Mouse (Mus musculus) hindbrain, embryonic 15.5 days (tissue): ENCODE measurements around the gene Tmem176a. TPM values are rescaled to one million over a fixed set of nuclear protein-coding genes. Genes with fewer than 3 reads are reported as not detected.
A peak's percentile ranks its signal among the peaks of the same experiment; 100 is the strongest.

Experiments used
- ATAC-seq: fragments of 200-750 bp; cut with Nextera tagmentation; 2 replicates; pipeline ENCODE4 v1.8.0; 2017; ENCODE audit warnings: low read depth, moderate number of reproducible peaks, moderate TSS enrichment; ENCODE audit not compliant: low FRiP score
- H3K27ac ChIP-seq: fragments of 300-500 bp; sonication (generic); replicated peaks from 2 replicates; pipeline ENCODE4 v1.5.1; 2015; ENCODE audit warnings: mild to moderate bottlenecking, inconsistent platforms
- H3K27me3 ChIP-seq: fragments of 300-500 bp; sonication (generic); 2 replicates; pipeline ENCODE4 v1.6.1; 2015; ENCODE audit warnings: control low read depth, inconsistent platforms
- H3K36me3 ChIP-seq: fragments of 300-500 bp; sonication (generic); 2 replicates; pipeline ENCODE4 v1.6.1; 2015; ENCODE audit warnings: control low read depth, inconsistent platforms
- H3K4me1 ChIP-seq: fragments of 300-500 bp; sonication (generic); replicated peaks from 2 replicates; pipeline ENCODE4 v1.6.1; 2015; ENCODE audit warnings: control low read depth, inconsistent platforms
- H3K4me2 ChIP-seq: fragments of 300-500 bp; sonication (generic); 2 replicates; pipeline ENCODE4 v1.6.1; 2015; ENCODE audit warnings: moderate library complexity, mild to moderate bottlenecking, inconsistent platforms
- H3K4me3 ChIP-seq: fragments of 300-500 bp; sonication (generic); 2 replicates; pipeline ENCODE4 v1.5.1; 2015; ENCODE audit warnings: mild to moderate bottlenecking, inconsistent platforms
- H3K9ac ChIP-seq: fragments of 300-500 bp; sonication (generic); 2 replicates; pipeline ENCODE4 v1.6.1; 2015; ENCODE audit warnings: inconsistent platforms
- H3K9me3 ChIP-seq: fragments of 300-500 bp; sonication (generic); 2 replicates; pipeline ENCODE4 v1.6.1; 2016; ENCODE audit warnings: control low read depth, inconsistent platforms
- WGBS: fragments of 180-500 bp; shearing (Covaris S2); methylation state at CpG from one replicate; pipeline ENCODE4 v1.1.7; 2015; 5-methylcytosine and 5-hydroxymethylcytosine counted together
- polyA plus RNA-seq: library from polyadenylated mRNA; unstranded; fragments of >200 nt; fragmentation: Nextera tagmentation; extraction: Ambion mirVana; gene quantifications from 2 replicates; pipeline ENCODE4 v1.2.1, GENCODE M21; 2015

Tmem176a gene
- polyA plus RNA-seq, 1 experiment from 2014 or later = 23.0 TPM

GRCm38 (mm10) chr6:48830241-48830640, 10.5 kb upstream of the Tmem176a start:
- H3K27ac ChIP-seq = no peak overlapping the region
- H3K9ac ChIP-seq = no peak overlapping the region
- WGBS = 59% methylated on average over 1 of the region's 1 CpGs
- H3K27me3 ChIP-seq = no peaks in the 10 kb centered on the region
- H3K4me3 ChIP-seq = no peak overlapping the region
- no peaks in the 10 kb centered on the region for H3K9me3 ChIP-seq
- no peak overlapping the region for H3K4me2 ChIP-seq
- H3K36me3 ChIP-seq = peaks cover 13% of the 10 kb centered on the region
- no peak for ATAC-seq
- H3K4me1 ChIP-seq = no peaks in the 10 kb centered on the region

GRCm38 (mm10) chr6:48831141-48831540, 9.6 kb upstream of the Tmem176a start:
- H3K4me1 ChIP-seq = no peaks in the 10 kb centered on the region
- no peak for ATAC-seq
- 79% methylated on average over 5 of the region's 5 CpGs for WGBS
- no peaks in the 10 kb centered on the region for H3K9me3 ChIP-seq
- H3K9ac ChIP-seq = no peak overlapping the region
- no peak overlapping the region for H3K27ac ChIP-seq
- no peak overlapping the region for H3K4me3 ChIP-seq
- H3K27me3 ChIP-seq = no peaks in the 10 kb centered on the region
- no peak overlapping the region for H3K4me2 ChIP-seq
- peaks cover 13% of the 10 kb centered on the region for H3K36me3 ChIP-seq

DNA sequence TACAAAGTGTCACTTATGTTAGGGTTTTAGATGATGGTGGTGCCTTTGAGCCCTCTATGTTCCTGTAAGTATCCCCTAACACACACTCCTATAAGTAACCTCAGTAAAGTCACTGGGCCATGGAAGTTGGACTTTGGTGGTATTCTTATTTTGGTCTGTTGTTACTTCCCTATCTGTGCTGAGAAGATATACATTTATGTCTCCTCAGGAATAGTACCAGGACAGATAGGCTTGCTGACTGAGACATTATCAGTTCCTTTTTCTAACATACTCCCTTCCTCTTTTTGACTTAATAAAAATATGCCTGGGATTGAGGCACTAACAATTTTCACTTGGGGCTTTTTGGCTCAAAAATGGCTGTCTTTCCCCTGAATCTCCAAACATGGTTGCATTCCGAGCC, 8.3 kb upstream of the Tmem176a start:
- no peak overlapping the region for H3K9ac ChIP-seq
- H3K4me3 ChIP-seq = no peak overlapping the region
- H3K36me3 ChIP-seq = peaks cover 13% of the 10 kb centered on the region
- no peaks in the 10 kb centered on the region for H3K9me3 ChIP-seq
- no peak for ATAC-seq
- no peak overlapping the region for H3K4me2 ChIP-seq
- no peaks in the 10 kb centered on the region for H3K27me3 ChIP-seq
- H3K27ac ChIP-seq = no peak overlapping the region
- 89% methylated on average over 1 of the region's 1 CpGs for WGBS
- H3K4me1 ChIP-seq = no peaks in the 10 kb centered on the region

- H3K9me3 ChIP-seq = no peaks in the 10 kb centered on the region
- H3K36me3 ChIP-seq = peaks cover 13% of the 10 kb centered on the region
- no peak for ATAC-seq
- no peak overlapping the region for H3K4me3 ChIP-seq
- H3K4me1 ChIP-seq = 0 out of 2 replicates have a peak, but pooled peaks cover 2% of the 10 kb centered on the region
- H3K27ac ChIP-seq = no peak overlapping the region
- no peak overlapping the region for H3K9ac ChIP-seq
- H3K27me3 ChIP-seq = no peaks in the 10 kb centered on the region
- H3K4me2 ChIP-seq = no peak overlapping the region
- WGBS = 97% methylated on average over 4 of the region's 4 CpGs
Observed at GRCm38 (mm10) chr6:48833515-48833914, 7.2 kb upstream of the Tmem176a start.

GRCm38 (mm10) chr6:48835241-48835640, 5.5 kb upstream of the Tmem176a start:
- no peak overlapping the region for H3K4me2 ChIP-seq
- peaks cover 16% of the 10 kb centered on the region for H3K4me1 ChIP-seq
- no peaks in the 10 kb centered on the region for H3K9me3 ChIP-seq
- H3K9ac ChIP-seq = no peak overlapping the region
- no peak for ATAC-seq
- H3K4me3 ChIP-seq = no peak overlapping the region
- H3K27me3 ChIP-seq = no peaks in the 10 kb centered on the region
- H3K27ac ChIP-seq = no peak overlapping the region
- WGBS = 92% methylated on average over 5 of the region's 5 CpGs
- H3K36me3 ChIP-seq = peaks cover 13% of the 10 kb centered on the region

- Histone ChIP-seq H3K4me2 (no peak overlapping the region), H3K4me3 (no peak overlapping the region), H3K27me3 (no peaks in the 10 kb centered on the region), H3K36me3 (peaks cover 13% of the 10 kb centered on the region), H3K9me3 (no peaks in the 10 kb centered on the region), H3K4me1 (peaks cover 25% of the 10 kb centered on the region), H3K9ac (no peak overlapping the region), H3K27ac (no peak overlapping the region)
- no peak for ATAC-seq
- 91% methylated on average over 5 of the region's 5 CpGs for WGBS
Observed at GRCm38 (mm10) chr6:48836146-48836545, 4.6 kb upstream of the Tmem176a start.

- peaks cover 38% of the 10 kb centered on the region for H3K4me1 ChIP-seq
- H3K4me2 ChIP-seq = no peak overlapping the region
- 94% methylated on average over 7 of the region's 7 CpGs for WGBS
- no peaks in the 10 kb centered on the region for H3K9me3 ChIP-seq
- H3K4me3 ChIP-seq = no peak overlapping the region
- H3K27me3 ChIP-seq = no peaks in the 10 kb centered on the region
- no peak overlapping the region for H3K27ac ChIP-seq
- no peak overlapping the region for H3K9ac ChIP-seq
- ATAC-seq = no peak
- peaks cover 13% of the 10 kb centered on the region for H3K36me3 ChIP-seq
Observed at GRCm38 (mm10) chr6:48837516-48837915, 3.2 kb upstream of the Tmem176a start.

DNA sequence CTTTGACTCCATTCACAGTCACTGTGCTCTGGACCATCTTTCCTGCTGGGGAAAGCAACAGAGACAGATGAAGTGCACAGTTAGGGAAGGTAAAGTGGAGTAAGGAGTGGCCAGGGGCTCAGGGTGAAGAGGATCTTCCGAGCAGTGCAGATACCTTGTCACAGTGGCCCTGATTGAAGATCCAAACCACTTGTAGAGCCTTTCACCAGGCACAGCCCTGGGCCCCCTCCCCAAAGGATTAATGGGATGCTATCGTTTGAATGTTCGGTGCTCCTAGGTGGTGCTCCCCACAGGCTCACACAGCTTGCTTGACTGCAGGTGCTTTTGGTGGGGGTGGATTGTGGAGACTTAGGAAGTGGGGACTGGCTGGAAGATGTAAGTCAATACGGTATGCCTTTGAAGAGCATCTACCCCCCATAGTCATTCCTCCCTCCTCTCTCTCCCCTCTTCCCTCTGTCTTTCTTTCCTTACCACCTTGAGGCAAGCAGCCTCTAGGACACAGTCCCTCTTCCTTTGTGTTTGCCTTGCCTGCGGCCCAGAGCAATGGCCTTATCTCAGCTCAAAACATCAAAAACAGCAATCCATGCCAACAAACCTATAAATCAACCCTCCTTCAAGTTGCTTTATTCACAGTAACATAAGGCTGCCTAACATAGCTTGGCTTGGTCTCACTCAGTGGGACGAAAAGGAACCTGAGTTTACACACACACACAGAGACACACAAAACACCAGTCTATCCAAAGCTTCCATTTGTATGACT, 2.2 kb upstream of the Tmem176a start:
- peaks cover 9% of the 10 kb centered on the region for H3K36me3 ChIP-seq
- H3K4me2 ChIP-seq = 0 out of 2 replicates have a peak overlapping the region, but pooled peaks have one; percentile 53
- no peaks in the 10 kb centered on the region for H3K9me3 ChIP-seq
- no peak for ATAC-seq
- WGBS = 80% methylated on average over 6 of the region's 6 CpGs
- H3K4me3 ChIP-seq = no peak overlapping the region
- H3K4me1 ChIP-seq = peaks cover 38% of the 10 kb centered on the region
- H3K9ac ChIP-seq = no peak overlapping the region
- H3K27ac ChIP-seq = no peak overlapping the region
- no peaks in the 10 kb centered on the region for H3K27me3 ChIP-seq

GRCm38 (mm10) chr6:48840973-48841625, 380 bp downstream of the Tmem176a start, which contains the start of gene Tmem176b:
Gene Tmem176b (minus strand): TSS chr6:48841496.
- Histone ChIP-seq H3K4me1 (peaks cover 38% of the 10 kb centered on the region), H3K9me3 (no peaks in the 10 kb centered on the region), H3K27me3 (no peaks in the 10 kb centered on the region), H3K4me2 (peak within 1 kb of the TSS; percentile 53), H3K9ac (peak within 1 kb of the TSS; percentile 17), H3K27ac (peak within 1 kb of the TSS; percentile 75), H3K4me3 (peak within 1 kb of the TSS; percentile 35), H3K36me3 (no peaks in the 10 kb centered on the region)
- peak; percentile 91 for ATAC-seq
- 18% methylated on average over 6 of the region's 6 CpGs for WGBS

GRCm38 (mm10) chr6:48842111-48842842, 1.6 kb downstream of the Tmem176a start:
- H3K4me2 ChIP-seq = peak overlapping the region; percentile 53
- H3K27ac ChIP-seq = no peak overlapping the region
- H3K27me3 ChIP-seq = no peaks in the 10 kb centered on the region
- no peak for ATAC-seq
- H3K4me3 ChIP-seq = no peak overlapping the region
- 68% methylated on average over 11 of the region's 11 CpGs for WGBS
- peaks cover 38% of the 10 kb centered on the region for H3K4me1 ChIP-seq
- H3K9me3 ChIP-seq = no peaks in the 10 kb centered on the region
- no peak overlapping the region for H3K9ac ChIP-seq
- no peaks in the 10 kb centered on the region for H3K36me3 ChIP-seq

GRCm38 (mm10) chr6:48845086-48845485, 4.4 kb downstream of the Tmem176a start:
- ATAC-seq = no peak
- Histone ChIP-seq H3K4me1 (peaks cover 23% of the 10 kb centered on the region), H3K4me3 (no peak overlapping the region), H3K27me3 (no peaks in the 10 kb centered on the region), H3K9ac (no peak overlapping the region), H3K36me3 (no peaks in the 10 kb centered on the region), H3K9me3 (no peaks in the 10 kb centered on the region), H3K27ac (no peak overlapping the region), H3K4me2 (no peak overlapping the region)
- 78% methylated on average over 4 of the region's 4 CpGs for WGBS
